Mouse (Mus musculus): ENCODE data around the gene Riiad1. TPM values are rescaled to one million over a fixed set of nuclear protein-coding genes. Genes with fewer than 3 reads are reported as not detected.
A peak's percentile ranks its signal among the peaks of the same experiment; 100 is the strongest.

Gene Riiad1
- total RNA-seq, 2 experiments from 2014 or later, result 3.0 to 3.8 TPM

DNA sequence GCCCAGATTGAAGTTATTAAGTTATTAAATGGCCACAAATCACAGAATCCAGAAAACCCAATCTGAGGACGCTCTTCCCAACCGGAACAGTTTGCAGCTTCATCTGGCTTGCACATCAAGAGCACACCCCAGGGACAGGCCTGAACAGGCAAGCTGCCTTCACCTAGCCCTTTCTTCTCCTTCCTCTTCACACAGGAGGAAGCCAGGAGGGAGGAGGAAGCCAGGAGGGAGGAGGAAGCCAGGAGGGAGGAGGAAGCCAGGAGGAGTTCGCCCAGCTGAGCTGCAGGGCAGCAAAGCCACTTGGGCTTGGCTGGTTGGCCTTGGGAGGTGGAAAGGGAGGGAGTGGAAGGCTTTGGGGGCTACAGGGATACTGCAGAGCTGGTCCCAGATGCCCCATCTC lies 11.2 kb downstream of the Riiad1 start:
- intact Hi-C loops (cut with DNase I; ENCODE audit: low total_unique reads), result no loop called here
- no peak for DNase-seq

DNA sequence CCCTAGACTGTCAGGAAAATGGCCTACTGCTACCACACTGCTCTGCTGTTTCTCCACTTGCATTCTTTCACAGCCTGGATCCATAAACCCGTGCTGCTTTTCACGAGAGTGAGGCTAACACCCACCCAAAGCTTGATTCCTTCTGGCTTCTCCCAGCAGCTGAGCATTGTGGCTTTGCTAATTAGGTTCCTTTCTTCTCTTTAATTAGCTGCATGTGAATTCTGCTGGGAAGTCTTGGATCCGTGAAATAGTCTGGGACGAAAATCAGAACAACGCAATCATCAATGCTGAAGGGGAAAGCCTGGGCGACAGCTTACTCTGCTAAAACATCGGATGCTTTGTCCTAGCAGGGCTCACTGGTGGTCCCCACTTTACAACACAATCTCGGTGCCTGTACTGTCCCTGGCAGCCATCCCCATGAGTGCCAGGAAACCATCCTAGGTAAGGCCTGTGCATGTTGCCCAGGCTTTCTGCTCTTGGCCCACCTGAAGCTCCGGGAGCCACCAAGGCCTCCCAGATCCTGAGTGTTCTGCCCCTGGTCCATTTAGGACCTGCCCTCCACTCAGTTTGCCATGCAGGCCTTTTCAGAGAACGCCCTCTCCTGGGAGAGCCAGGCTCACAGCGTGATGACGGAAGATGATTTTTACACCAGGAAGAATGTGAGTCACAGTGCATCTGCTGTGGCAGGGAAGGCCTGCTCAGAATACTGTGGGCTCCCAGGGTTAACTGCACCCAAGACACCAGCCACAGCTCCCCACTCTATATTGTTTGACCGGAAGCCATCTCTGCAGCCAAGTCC lies 14.3 kb downstream of the Riiad1 start:
- intact Hi-C loops (cut with DNase I; ENCODE audit: low total_unique reads), result no loop called here
- DNase-seq, result no peak

DNA sequence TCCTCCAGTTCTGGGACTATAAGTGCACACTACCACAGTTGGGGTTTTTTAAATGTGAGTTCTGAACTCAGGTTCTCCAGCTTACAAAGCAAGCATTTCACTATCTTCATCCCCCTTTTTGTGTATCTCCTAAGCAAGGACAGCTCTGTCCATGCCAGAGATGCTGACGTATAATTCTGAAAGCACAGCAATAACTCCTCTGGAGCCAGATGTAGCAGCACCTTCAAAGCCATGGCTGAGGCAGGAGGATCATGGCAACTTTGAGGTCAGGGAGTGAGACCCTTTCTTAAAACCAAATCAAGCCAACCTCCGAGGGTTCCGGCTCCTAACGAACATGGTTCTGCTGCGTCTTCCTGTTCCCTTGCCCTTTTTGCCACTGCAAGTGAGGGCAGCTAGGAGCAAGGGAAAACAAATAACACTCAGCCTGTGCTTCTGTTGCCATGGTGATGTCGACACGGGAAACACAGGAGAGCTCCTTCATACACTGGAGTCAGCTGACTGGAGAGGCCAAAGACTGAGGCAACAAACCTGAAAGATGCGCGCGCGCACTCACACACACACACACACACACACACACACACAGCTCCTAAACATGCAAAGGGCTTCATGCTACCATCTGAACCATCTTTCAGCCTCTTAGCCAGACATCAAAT lies 16.1 kb downstream of the Riiad1 start:
- no peak for DNase-seq
- intact Hi-C loops (cut with DNase I; ENCODE audit: low total_unique reads), result no loop called here

DNA sequence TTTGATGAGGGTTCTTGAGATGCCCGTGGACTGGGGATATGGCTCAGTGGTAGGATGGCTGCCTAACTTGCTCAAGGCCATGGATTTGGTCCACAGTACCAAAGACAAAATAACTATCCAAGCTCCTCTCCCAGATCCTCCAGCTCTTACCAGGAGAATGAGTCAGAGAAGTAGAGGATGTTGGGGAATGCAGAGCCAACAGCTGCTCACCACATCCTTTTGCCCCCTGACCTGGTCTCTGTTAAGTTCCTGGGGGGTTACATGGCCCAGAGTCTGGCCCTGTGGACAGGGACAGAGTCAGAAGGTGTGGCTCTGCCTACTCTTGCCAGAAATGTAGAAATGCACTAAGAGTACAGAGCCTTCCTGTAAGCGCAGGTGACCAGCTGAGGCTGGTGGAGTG lies 20.3 kb downstream of the Riiad1 start:
- intact Hi-C loops (cut with DNase I; ENCODE audit: low total_unique reads), result loop anchor here (5.0 kb wide), 1 partner anchor 142 kb away; no protein-coding TSS in a partner anchor
- no peak for DNase-seq

DNA sequence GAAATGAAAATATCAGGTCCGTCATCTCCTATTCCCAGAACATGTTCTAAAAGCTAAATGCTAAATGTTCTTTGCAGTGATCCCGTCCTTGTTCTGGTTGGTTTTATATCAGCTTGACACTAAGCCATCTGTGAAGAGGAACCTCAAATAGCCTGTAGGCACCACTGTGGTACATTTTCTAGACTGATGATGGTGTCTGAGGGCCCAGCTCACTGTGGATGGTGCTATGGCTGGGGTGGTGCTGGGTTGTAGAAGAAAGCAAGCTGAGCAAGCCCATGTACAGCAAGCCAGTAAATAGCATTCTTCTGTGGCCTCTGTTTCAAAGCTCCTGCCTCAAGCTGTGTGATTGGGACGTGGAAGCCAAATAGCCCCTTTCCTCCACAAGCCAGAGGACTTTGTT lies 23.1 kb downstream of the Riiad1 start:
- intact Hi-C loops (cut with DNase I; ENCODE audit: low total_unique reads), result loop anchor here (5.0 kb wide), 1 partner anchor 145 kb away; no protein-coding TSS in a partner anchor
- DNase-seq, result no peak

DNA sequence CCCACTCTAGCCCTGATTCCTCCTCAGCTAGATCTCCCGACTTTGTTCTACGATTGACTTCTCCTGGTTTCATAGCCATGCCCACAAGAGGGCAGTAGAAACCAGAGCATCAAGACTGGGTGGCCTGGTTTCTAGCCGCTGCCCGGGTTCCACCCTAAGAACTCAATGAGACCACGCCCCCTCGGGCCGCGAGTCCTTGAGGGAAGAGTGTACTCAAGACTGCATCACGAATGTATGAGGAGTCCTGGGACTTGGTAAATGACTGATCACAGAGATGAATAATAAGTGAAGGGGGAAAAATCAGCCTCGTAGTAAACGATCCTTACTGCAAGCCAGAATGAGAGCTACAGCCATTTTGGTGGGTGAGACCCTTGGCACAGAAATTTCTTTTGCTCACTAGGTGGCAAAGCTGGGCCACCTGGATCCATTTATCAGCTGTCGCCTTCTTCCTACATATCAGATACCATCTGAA lies 23.6 kb downstream of the Riiad1 start:
- intact Hi-C loops (cut with DNase I; ENCODE audit: low total_unique reads), result loop anchor here (5.0 kb wide), 1 partner anchor 146 kb away; no protein-coding TSS in a partner anchor
- DNase-seq, result peak; percentile 81

DNA sequence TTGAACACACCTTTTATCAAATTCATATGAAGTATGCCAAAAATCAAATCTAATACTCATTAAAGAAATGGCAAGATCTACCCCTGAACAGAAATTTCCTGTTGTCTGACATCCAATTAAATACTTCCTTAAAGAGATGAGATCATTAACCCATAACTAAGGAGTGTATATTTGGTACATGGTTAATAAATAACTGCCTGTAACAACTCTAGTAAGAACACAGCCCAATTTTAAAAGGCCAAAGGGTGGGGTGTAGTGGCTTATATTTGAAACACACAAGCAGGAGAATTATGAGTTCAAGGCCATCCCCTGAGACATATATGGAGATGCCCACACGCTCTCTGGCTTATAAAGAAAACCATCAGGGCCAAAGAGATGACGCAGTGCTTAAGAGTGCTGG lies 30.8 kb downstream of the Riiad1 start:
- intact Hi-C loops (cut with DNase I; ENCODE audit: low total_unique reads), result no loop called here
- DNase-seq, result no peak

DNA sequence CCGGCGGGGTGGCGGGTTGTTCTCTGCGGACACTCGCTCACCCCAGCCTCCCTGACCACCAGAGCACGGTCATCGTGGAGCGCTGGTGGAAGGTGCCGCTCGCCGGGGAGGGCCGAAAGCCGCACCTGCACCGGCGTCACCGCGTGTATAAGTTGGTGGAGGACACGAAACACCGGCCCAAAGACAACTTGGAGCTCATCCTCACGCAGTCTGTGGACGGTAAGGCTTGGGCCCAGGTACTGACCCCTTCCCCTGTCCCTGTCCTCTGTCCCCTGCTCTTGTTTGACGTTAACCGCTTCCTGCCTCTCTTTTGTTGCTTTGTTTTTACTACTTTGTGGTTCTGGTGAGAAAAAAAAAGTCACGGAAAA lies 36.6 kb downstream of the Riiad1 start, which contains the start of gene Oaz3:
TSS of gene Oaz3 (minus strand) at position 319 of the 368 bp plus-strand sequence.
- intact Hi-C loops (cut with DNase I; ENCODE audit: low total_unique reads), result no loop called here
- no peak for DNase-seq

DNA sequence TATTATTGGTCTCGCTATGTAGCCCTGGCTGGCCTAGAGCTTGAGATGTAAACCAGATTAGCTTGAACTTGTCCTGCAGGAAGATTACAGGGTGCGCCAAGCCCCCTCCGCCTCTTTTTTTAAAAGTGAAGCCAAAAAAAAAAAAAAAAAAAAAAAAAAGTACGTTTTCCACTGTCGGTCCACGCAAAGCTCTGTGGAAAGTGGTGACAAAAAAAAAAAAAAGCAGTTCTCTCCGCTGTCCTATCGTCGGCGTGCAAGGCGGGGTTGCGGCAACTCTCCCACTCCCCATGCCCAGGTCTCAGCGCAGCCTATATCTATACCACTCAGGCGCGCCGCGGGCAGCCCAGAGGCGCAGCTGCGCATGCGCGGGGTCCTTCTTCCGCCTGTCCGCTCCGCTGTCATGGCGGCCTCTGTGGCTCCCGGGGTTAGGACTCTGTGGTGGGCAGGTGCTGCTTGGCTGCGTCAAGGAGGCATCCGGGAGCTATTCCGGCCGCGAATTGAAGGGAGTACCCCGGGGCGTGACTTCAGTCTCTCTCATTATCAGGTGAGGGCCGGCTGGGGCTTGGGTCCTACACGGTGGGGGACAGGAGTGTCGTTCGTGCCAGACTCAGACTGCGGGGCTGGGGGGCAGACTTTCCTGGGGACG lies 37.1 kb downstream of the Riiad1 start, which contains the start of gene Mrpl9:
TSS of gene Mrpl9 (plus strand) at position 368 of the 646 bp plus-strand sequence.
- peak; percentile 94 for DNase-seq
- intact Hi-C loops (cut with DNase I; ENCODE audit: low total_unique reads), result no loop called here

DNA sequence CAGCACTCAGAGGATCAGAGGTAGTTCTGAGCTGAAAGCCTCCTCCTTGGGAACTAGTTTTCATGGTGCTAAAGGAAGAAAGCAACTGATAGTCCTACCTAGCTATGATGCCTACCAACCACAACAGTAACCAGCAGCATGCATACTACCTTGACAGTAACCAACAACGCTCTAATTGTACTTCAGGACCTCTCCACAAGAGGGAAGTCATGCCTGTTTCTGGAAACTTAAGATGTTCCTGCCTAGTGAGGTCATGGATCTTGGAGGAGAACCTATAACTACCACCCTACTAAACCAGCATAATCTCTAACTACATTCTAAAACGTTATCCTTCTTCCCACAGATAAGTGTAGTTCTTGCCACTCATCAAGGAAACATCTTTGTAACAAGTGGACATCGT lies 39.0 kb downstream of the Riiad1 start:
- intact Hi-C loops (cut with DNase I; ENCODE audit: low total_unique reads), result no loop called here
- DNase-seq, result no peak

DNA sequence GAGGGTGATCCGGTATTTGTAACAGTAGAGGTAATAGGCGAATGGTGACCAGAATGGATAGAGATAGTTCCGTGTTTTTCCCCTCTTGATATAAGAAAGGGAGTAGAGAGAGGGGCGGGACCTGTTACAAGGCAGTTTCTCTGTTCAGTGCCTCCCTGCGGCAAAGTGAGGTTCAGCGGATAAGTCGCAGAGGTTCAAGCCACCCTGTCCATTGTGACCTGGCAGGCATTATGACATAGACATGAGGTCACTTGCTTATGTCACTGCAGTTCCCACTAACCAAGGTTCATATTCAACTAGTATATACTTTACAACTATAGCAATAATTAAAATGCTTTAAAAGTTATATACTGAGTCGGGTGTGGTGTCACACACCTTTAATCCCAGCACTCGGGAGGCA lies 43.7 kb downstream of the Riiad1 start:
- intact Hi-C loops (cut with DNase I; ENCODE audit: low total_unique reads), result no loop called here
- DNase-seq, result no peak

DNA sequence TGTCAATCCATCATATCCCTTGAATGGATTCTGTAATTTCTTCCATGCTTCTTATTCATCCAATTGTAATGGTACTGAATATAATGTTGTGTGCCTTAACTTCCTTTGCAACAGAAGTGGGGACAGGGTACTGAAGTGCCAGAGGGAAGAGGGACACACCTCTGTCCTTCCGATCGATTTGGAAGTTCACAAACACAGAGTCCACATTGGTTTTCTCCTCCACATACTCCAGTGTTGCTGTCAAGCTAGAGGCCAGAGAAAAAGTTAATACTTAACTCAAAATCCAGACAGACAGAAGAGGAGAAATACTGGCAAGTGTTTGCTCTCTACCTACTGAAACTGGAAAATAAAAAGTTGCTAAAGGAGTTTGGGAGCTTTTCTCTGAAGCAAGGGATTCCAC lies 45.8 kb downstream of the Riiad1 start:
- intact Hi-C loops (cut with DNase I; ENCODE audit: low total_unique reads), result no loop called here
- DNase-seq, result no peak

DNA sequence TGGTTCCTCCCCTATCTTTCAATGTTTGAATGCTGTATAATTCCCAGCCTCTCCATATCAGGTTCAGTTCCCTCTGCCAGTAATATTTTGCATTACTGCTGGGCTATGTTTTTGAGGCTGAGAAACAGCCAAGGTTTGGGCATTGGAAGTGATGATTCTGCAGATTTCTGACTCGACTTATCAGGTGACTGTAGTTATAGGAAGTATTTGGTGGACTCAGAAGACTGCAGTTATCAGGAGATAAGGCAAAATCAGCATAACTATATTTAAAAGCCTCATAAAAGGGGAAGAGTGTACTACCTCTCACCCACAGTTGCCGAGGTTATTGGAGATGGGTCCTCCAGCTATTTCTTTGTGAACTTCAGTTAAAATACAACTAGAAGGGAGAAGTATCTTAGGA lies 49.2 kb downstream of the Riiad1 start:
- no peak for DNase-seq
- intact Hi-C loops (cut with DNase I; ENCODE audit: low total_unique reads), result no loop called here

Other genes starting within 250 kb of the Riiad1 start
- gene Gm4778, start 216.3 kb downstream of the Riiad1 start, total RNA-seq (2021), result not detected
- 1 to 10 TPM; 6.5 to 6.7 TPM for gene Them4, start 170.3 kb downstream of the Riiad1 start, total RNA-seq (2021)
- gene Them5, start 138.2 kb downstream of the Riiad1 start, total RNA-seq (2021), result under 1 TPM in 1 of 2 experiments, not detected in 1; 0.16 TPM
- gene C2cd4d, start 117.9 kb downstream of the Riiad1 start, total RNA-seq (2021), result under 1 TPM; 0.18 to 0.31 TPM
- 10 to 100 TPM; 15.8 to 22.8 TPM for gene Rorc, start 107.5 kb downstream of the Riiad1 start, total RNA-seq (2021)
- under 1 TPM; 0.06 to 0.11 TPM for gene Lingo4, start 81.8 kb downstream of the Riiad1 start, total RNA-seq (2021)
- 1 to 10 TPM; 3.5 to 4.8 TPM for gene Tdrkh, start 67.1 kb downstream of the Riiad1 start, total RNA-seq (2021)
- gene Mrpl9, start 37.0 kb downstream of the Riiad1 start, total RNA-seq (2021), result 10 to 100 TPM; 40.4 to 47.1 TPM
- gene Oaz3, start 36.4 kb downstream of the Riiad1 start, total RNA-seq (2021), result not detected
- gene Celf3, start 2.0 kb downstream of the Riiad1 start, total RNA-seq (2021), result not detected
- gene Snx27, start 102.4 kb upstream of the Riiad1 start, total RNA-seq (2021), result 10 to 100 TPM; 23.8 to 25.1 TPM
- not detected for gene Gm10972, start 162.8 kb upstream of the Riiad1 start, total RNA-seq (2021)
- gene Tuft1, start 178.5 kb upstream of the Riiad1 start, total RNA-seq (2021), result 1 to 10 TPM in 1 of 2 experiments, under 1 TPM in 1; 0.98 to 1.4 TPM
- 1 to 10 TPM in 1 of 2 experiments, under 1 TPM in 1; 0.78 to 1.7 TPM for gene Selenbp2, start 213.2 kb upstream of the Riiad1 start, total RNA-seq (2021)